Mouse (Mus musculus) midbrain, postnatal 0 days (tissue): ENCODE measurements around the gene Map4k5. TPM values are rescaled to one million over a fixed set of nuclear protein-coding genes. Genes with fewer than 3 reads are reported as not detected.

Experiments
- ATAC-seq: fragments of 200-750 bp; cut with Nextera tagmentation; 2 replicates; pipeline ENCODE4 v1.8.0; 2017; ENCODE audit warnings: moderate number of reproducible peaks, mild to moderate bottlenecking, moderate TSS enrichment, moderate library complexity; ENCODE audit not compliant: low FRiP score
- DNase-seq: peaks from one replicate; pipeline ENCODE4 v3.0.0-alpha.2; 2015; ENCODE audit warnings: low spot score
- H3K27ac ChIP-seq: fragments of 300-500 bp; sonication (generic); 2 replicates; pipeline ENCODE4 v1.5.1; 2014; ENCODE audit warnings: low read depth, mild to moderate bottlenecking, low read length, mixed read lengths
- H3K27me3 ChIP-seq: fragments of 300-500 bp; sonication (generic); 2 replicates; pipeline ENCODE4 v1.6.1; 2014; ENCODE audit warnings: low read length, control low read depth, mixed read lengths; ENCODE audit not compliant: insufficient read depth
- H3K36me3 ChIP-seq: fragments of 300-500 bp; sonication (generic); 2 replicates; pipeline ENCODE4 v1.6.1; 2014; ENCODE audit warnings: low read length, control low read depth, mixed read lengths; ENCODE audit not compliant: insufficient read depth
- H3K4me1 ChIP-seq: fragments of 300-500 bp; sonication (generic); 2 replicates; pipeline ENCODE4 v1.6.1; 2014; ENCODE audit warnings: mild to moderate bottlenecking, control low read depth, antibody characterized with exemption, low read length, mixed read lengths; ENCODE audit not compliant: insufficient read depth
- H3K4me2 ChIP-seq: fragments of 300-500 bp; sonication (generic); 2 replicates; pipeline ENCODE4 v1.6.1; 2014; ENCODE audit warnings: low read depth, mild to moderate bottlenecking, low read length, mixed read lengths; ENCODE audit not compliant: poor library complexity, severe bottlenecking
- H3K4me3 ChIP-seq: fragments of 300-500 bp; sonication (generic); 2 replicates; pipeline ENCODE4 v1.5.1; 2014; ENCODE audit warnings: low read depth, mild to moderate bottlenecking, low read length, moderate library complexity
- H3K9ac ChIP-seq: fragments of 300-500 bp; sonication (generic); replicated peaks from 2 replicates; pipeline ENCODE4 v1.6.1; 2014; ENCODE audit warnings: mild to moderate bottlenecking, low read length, moderate library complexity, mixed read lengths; ENCODE audit not compliant: poor library complexity, severe bottlenecking
- H3K9me3 ChIP-seq: fragments of 300-500 bp; sonication (generic); 2 replicates; pipeline ENCODE4 v1.6.1; 2016; ENCODE audit warnings: low read length, control low read depth
- CTCF ChIP-seq: IDR thresholded peaks from 2 replicates; pipeline ENCODE4 v1.5.1; 2016; ENCODE audit warnings: antibody characterized with exemption, mild to moderate bottlenecking
- WGBS: fragments of 180-500 bp; shearing (Covaris S2); extraction: QIAGEN DNeasy Blood & Tissue Kit; methylation state at CpG from one replicate; pipeline ENCODE4 v1.1.7; 2014; 5-methylcytosine and 5-hydroxymethylcytosine counted together
- polyA plus RNA-seq: library from polyadenylated mRNA; unstranded; fragments of >200 nt; fragmentation: Nextera tagmentation; extraction: Ambion mirVana; gene quantifications from 2 replicates; pipeline ENCODE4 v1.2.1, GENCODE M21; 2015
- total RNA-seq: library from RNA; depleted of rRNA; stranded (reverse); fragments of >200 nt; gene quantifications from 2 replicates; pipeline ENCODE4 v1.2.3, GENCODE M21; 2014

Map4k5 gene
- total and polyA plus RNA-seq, 2 experiments from 2014 or later: 16.9 to 33.9 TPM

GRCm38 (mm10) chr12:69893927-69894326, 927 bp upstream of the Map4k5 start:
- Histone ChIP-seq H3K9ac (no peak overlapping the region), H3K9me3 (no peaks in the 10 kb centered on the region), H3K4me2 (peak overlapping the region; percentile 18; the same call in 1 of the 2 replicates), H3K4me1 (peaks cover 8% of the 10 kb centered on the region), H3K36me3 (0 out of 2 replicates have a peak, but pooled peaks cover 4% of the 10 kb centered on the region), H3K4me3 (peak overlapping the region; percentile 95; the same call in 1 of the 2 replicates), H3K27ac (no peak overlapping the region; the same call in 1 of the 2 replicates), H3K27me3 (no peaks in the 10 kb centered on the region)
- 66% methylated on average over 6 of the region's 6 CpGs for WGBS
- TF ChIP-seq CTCF: peak; percentile 46
- DNase-seq: no peak
- no peak for ATAC-seq

GRCm38 (mm10) chr12:69891721-69892120, 1.3 kb downstream of the Map4k5 start:
- no peaks in the 10 kb centered on the region for H3K9me3 ChIP-seq
- no peak for DNase-seq
- WGBS: 42% methylated on average over 3 of the region's 3 CpGs
- H3K4me3 ChIP-seq: peak overlapping the region; percentile 95
- H3K27me3 ChIP-seq: no peaks in the 10 kb centered on the region
- peak overlapping the region; percentile 71 for H3K4me2 ChIP-seq
- no peak for ATAC-seq
- H3K36me3 ChIP-seq: 0 out of 2 replicates have a peak, but pooled peaks cover 4% of the 10 kb centered on the region
- TF ChIP-seq CTCF: no peak
- peak overlapping the region; percentile 97 for H3K9ac ChIP-seq
- H3K4me1 ChIP-seq: peaks cover 8% of the 10 kb centered on the region
- H3K27ac ChIP-seq: peak overlapping the region; percentile 96; the same call in 1 of the 2 replicates

GRCm38 (mm10) chr12:69890476-69890875, 2.5 kb downstream of the Map4k5 start:
- DNase-seq: no peak
- no peak for ATAC-seq
- no peaks in the 10 kb centered on the region for H3K27me3 ChIP-seq
- H3K4me1 ChIP-seq: peaks cover 8% of the 10 kb centered on the region
- no peak for TF ChIP-seq CTCF
- H3K9ac ChIP-seq: no peak overlapping the region
- 0 out of 2 replicates have a peak, but pooled peaks cover 4% of the 10 kb centered on the region for H3K36me3 ChIP-seq
- H3K27ac ChIP-seq: 0 out of 2 replicates have a peak overlapping the region, but pooled peaks have one; percentile 12
- peak overlapping the region; percentile 95 for H3K4me3 ChIP-seq
- H3K9me3 ChIP-seq: no peaks in the 10 kb centered on the region
- H3K4me2 ChIP-seq: peak overlapping the region; percentile 71
- 29% methylated on average over 5 of the region's 5 CpGs for WGBS

- Histone ChIP-seq H3K9ac (peak overlapping the region; percentile 29; the same call in 1 of the 2 replicates), H3K27me3 (no peaks in the 10 kb centered on the region), H3K4me3 (peak overlapping the region; percentile 8; the same call in 1 of the 2 replicates), H3K4me2 (peak overlapping the region; percentile 71), H3K36me3 (0 out of 2 replicates have a peak, but pooled peaks cover 4% of the 10 kb centered on the region), H3K9me3 (no peaks in the 10 kb centered on the region), H3K4me1 (peaks cover 8% of the 10 kb centered on the region), H3K27ac (0 out of 2 replicates have a peak overlapping the region, but pooled peaks have one; percentile 12)
- WGBS: 22% methylated on average over 6 of the region's 6 CpGs
- DNase-seq: no peak
- no peak for TF ChIP-seq CTCF
- ATAC-seq: no peak
These were observed 2.9 kb downstream of the Map4k5 start for GRCm38 (mm10) chr12:69890051-69890450.

GRCm38 (mm10) chr12:69888345-69888744, 4.7 kb downstream of the Map4k5 start:
- no peak overlapping the region for H3K4me2 ChIP-seq
- H3K9ac ChIP-seq: no peak overlapping the region
- H3K4me1 ChIP-seq: peaks cover 8% of the 10 kb centered on the region
- 0 out of 2 replicates have a peak, but pooled peaks cover 4% of the 10 kb centered on the region for H3K36me3 ChIP-seq
- ATAC-seq: no peak
- DNase-seq: no peak
- WGBS: 56% methylated on average over 1 of the region's 1 CpGs
- no peaks in the 10 kb centered on the region for H3K9me3 ChIP-seq
- H3K4me3 ChIP-seq: no peak overlapping the region
- no peaks in the 10 kb centered on the region for H3K27me3 ChIP-seq
- H3K27ac ChIP-seq: no peak overlapping the region
- no peak for TF ChIP-seq CTCF

GRCm38 (mm10) chr12:69887776-69888175, 5.2 kb downstream of the Map4k5 start:
- ATAC-seq (no peak), DNase-seq (no peak)
- TF ChIP-seq CTCF: no peak
- WGBS: 90% methylated on average over 6 of the region's 6 CpGs
- Histone ChIP-seq H3K4me1 (peaks cover 8% of the 10 kb centered on the region), H3K9me3 (no peaks in the 10 kb centered on the region), H3K4me3 (no peak overlapping the region), H3K27me3 (no peaks in the 10 kb centered on the region), H3K36me3 (0 out of 2 replicates have a peak, but pooled peaks cover 4% of the 10 kb centered on the region), H3K27ac (no peak overlapping the region), H3K4me2 (no peak overlapping the region), H3K9ac (no peak overlapping the region)
